Mouse (Mus musculus) forebrain, embryonic 10.5 days (tissue): ENCODE measurements at regions not wholly inside any gene's neighbourhood (a gene's known extent, or its start where the extent isn't known, plus 50 kb on each side); places are given as distances from the start of the nearest gene placed in this dataset.

Source experiments
- DNase-seq: peaks from one replicate; pipeline ENCODE4 v3.0.0-alpha.2; 2017; ENCODE audit warnings: low spot score; ENCODE audit errors: extremely low spot score
- H3K27ac ChIP-seq: fragments of 300-500 bp; sonication (generic); 2 replicates; pipeline ENCODE4 v1.5.1; 2016; ENCODE audit warnings: mild to moderate bottlenecking
- H3K27me3 ChIP-seq: fragments of 300-500 bp; sonication (generic); 2 replicates; pipeline ENCODE4 v1.6.1; 2016; ENCODE audit warnings: mild to moderate bottlenecking; ENCODE audit not compliant: poor library complexity, severe bottlenecking
- H3K36me3 ChIP-seq: fragments of 300-500 bp; sonication (generic); replicated peaks from 2 replicates; pipeline ENCODE4 v1.6.1; 2016; ENCODE audit warnings: mild to moderate bottlenecking, moderate library complexity
- H3K4me1 ChIP-seq: fragments of 300-500 bp; sonication (generic); 2 replicates; pipeline ENCODE4 v1.6.1; 2016
- H3K4me3 ChIP-seq: fragments of 300-500 bp; sonication (generic); 2 replicates; pipeline ENCODE4 v1.5.1; 2016; ENCODE audit warnings: mild to moderate bottlenecking, moderate library complexity
- H3K9me3 ChIP-seq: fragments of 300-500 bp; sonication (generic); 2 replicates; pipeline ENCODE4 v1.6.1; 2016; ENCODE audit warnings: mild to moderate bottlenecking, moderate library complexity
- WGBS: fragments of 180-500 bp; shearing (Covaris S2); methylation state at CpG from one replicate; pipeline ENCODE4 v1.1.7; 2016; 5-methylcytosine and 5-hydroxymethylcytosine counted together

DNA sequence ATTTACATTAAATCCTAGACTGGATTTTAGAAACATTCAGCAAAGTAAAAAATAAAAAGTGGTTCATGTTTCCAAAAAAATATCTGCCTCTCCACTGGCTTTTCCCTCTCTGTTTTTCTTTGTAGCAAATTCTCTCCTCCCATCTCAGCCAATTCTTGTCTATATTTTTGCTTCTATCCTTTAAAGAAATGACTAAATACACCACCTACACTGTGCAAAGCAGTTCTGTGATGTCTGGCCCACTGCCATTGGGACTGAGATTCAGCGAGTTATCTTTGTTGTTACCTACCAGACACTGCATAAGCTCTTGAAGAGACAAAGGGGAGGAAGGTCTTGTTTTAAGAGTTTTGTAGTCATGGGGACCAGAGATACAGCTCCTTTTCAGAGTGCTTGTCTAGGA is 835.8 kb upstream of the Klhl29 start:
- Histone ChIP-seq H3K27ac (no peak overlapping the region), H3K4me3 (no peak overlapping the region), H3K4me1 (no peaks in the 10 kb centered on the region), H3K27me3 (no peaks in the 10 kb centered on the region), H3K9me3 (no peaks in the 10 kb centered on the region), H3K36me3 (no peaks in the 10 kb centered on the region)
- WGBS, result 78% methylated on average over 1 of the region's 1 CpGs
- DNase-seq, result no peak

DNA sequence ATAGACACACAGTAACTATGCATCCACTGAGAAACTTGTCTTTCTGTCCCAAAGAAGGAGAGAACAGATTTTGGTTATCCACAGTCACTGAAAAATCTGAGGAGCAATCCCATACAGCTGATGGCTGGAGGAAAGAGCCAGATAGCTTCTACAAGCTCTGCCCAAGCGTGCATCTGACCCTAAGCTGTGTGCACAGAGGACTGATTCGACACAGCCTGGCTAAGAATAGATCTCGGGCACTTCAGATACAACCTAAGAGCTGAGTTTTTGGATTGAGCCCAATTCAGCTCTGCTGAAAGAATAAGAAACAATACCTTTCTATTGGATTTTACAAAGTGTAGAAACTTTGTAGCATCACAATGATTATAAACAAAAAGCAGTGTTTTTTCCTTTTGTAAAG is 813.8 kb upstream of the Klhl29 start:
- H3K4me1 ChIP-seq, result no peaks in the 10 kb centered on the region
- H3K27ac ChIP-seq, result no peak overlapping the region
- no peaks in the 10 kb centered on the region for H3K36me3 ChIP-seq
- 83% methylated on average over 3 of the region's 3 CpGs for WGBS
- no peak for DNase-seq
- no peaks in the 10 kb centered on the region for H3K9me3 ChIP-seq
- no peak overlapping the region for H3K4me3 ChIP-seq
- H3K27me3 ChIP-seq, result no peaks in the 10 kb centered on the region

- no peak overlapping the region for H3K27ac ChIP-seq
- no peak for DNase-seq
Measured at GRCm38 (mm10) chr12:6168795-6169194, 793.3 kb upstream of the Klhl29 start.

DNA sequence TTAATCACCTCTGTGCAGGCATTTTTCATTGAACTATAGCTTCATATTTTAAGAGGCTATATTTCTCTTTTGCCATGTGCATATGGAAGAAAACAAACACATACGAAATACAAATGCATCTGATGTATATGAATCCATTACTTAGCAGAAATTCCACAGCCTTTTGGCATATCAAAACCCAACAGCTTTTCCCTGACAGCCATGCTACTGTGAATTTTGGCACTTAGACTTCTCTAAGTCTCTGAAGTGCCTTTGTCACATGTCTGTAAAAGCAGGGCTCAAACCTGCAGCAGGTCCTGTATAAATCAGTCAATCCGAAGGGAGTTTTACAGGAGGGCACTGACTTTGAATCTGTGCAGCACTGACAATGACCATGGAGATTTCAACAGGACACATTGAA is 778.8 kb upstream of the Klhl29 start:
- DNase-seq, result no peak
- no peak overlapping the region for H3K27ac ChIP-seq
- no peak overlapping the region for H3K4me3 ChIP-seq
- H3K4me1 ChIP-seq, result no peaks in the 10 kb centered on the region
- H3K36me3 ChIP-seq, result no peaks in the 10 kb centered on the region
- 84% methylated on average over 2 of the region's 2 CpGs for WGBS
- H3K9me3 ChIP-seq, result no peaks in the 10 kb centered on the region
- no peaks in the 10 kb centered on the region for H3K27me3 ChIP-seq

More at GRCm38 (mm10) chr12:6168795-6169194, 793.3 kb upstream of the Klhl29 start:
- H3K36me3 ChIP-seq, result no peaks in the 10 kb centered on the region
- H3K9me3 ChIP-seq, result no peaks in the 10 kb centered on the region
- no peak overlapping the region for H3K4me3 ChIP-seq
- no peaks in the 10 kb centered on the region for H3K27me3 ChIP-seq
- H3K4me1 ChIP-seq, result no peaks in the 10 kb centered on the region

GRCm38 (mm10) chr12:6151476-6151875 is 776.0 kb upstream of the Klhl29 start:
- H3K9me3 ChIP-seq, result no peaks in the 10 kb centered on the region
- DNase-seq, result no peak
- H3K4me1 ChIP-seq, result no peaks in the 10 kb centered on the region
- WGBS, result 92% methylated on average over 3 of the region's 3 CpGs
- no peaks in the 10 kb centered on the region for H3K36me3 ChIP-seq
- H3K27ac ChIP-seq, result no peak overlapping the region
- no peaks in the 10 kb centered on the region for H3K27me3 ChIP-seq
- no peak overlapping the region for H3K4me3 ChIP-seq

DNA sequence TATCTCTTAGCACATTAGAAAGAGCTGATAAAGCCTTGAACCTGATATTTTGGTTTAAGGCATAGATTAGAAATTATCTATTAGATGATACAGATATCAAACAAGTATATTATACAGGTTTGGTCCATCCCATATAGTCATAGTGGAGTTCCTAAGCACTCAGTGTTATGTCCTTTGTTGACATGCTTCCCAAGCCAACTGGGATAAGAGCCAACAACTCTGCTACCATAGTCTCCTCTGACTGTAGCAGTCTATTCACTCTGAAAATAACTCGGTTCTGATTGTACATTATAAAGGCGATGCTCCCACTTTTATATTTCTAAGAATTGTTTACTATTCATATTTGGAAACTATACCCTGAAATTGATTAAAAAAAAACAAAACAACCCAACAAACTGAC is 757.0 kb upstream of the Klhl29 start:
- H3K27me3 ChIP-seq, result no peaks in the 10 kb centered on the region
- no peaks in the 10 kb centered on the region for H3K36me3 ChIP-seq
- no peak overlapping the region for H3K27ac ChIP-seq
- no peaks in the 10 kb centered on the region for H3K9me3 ChIP-seq
- WGBS, result 86% methylated on average over 2 of the region's 2 CpGs
- H3K4me1 ChIP-seq, result no peaks in the 10 kb centered on the region
- no peak for DNase-seq
- no peak overlapping the region for H3K4me3 ChIP-seq

DNA sequence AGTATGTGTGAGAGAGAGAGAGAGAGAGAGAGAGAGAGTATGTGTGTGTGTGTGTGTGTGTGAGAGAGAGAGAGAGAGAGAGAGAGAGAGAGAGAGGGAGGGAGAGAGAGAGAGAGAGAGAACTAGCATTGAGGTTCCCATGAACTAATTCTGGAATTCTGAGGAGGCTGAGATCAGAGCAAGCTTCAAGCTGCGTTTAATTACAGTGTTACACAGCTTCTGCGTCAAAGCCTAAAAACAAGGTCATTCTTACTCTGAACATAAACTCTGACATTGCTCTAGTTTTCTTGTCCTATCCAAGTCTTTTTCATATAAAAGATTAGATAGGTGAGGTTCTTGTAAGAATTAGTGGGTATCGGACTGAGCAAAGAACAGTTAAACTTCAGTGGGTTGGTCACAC is 744.1 kb upstream of the Klhl29 start:
- H3K27me3 ChIP-seq, result no peaks in the 10 kb centered on the region
- H3K4me1 ChIP-seq, result no peaks in the 10 kb centered on the region
- H3K27ac ChIP-seq, result no peak overlapping the region
- H3K4me3 ChIP-seq, result no peak overlapping the region
- H3K36me3 ChIP-seq, result no peaks in the 10 kb centered on the region
- no peak for DNase-seq
- 83% methylated on average over 3 of the region's 3 CpGs for WGBS
- no peaks in the 10 kb centered on the region for H3K9me3 ChIP-seq

GRCm38 (mm10) chr12:6115254-6115653 is 739.8 kb upstream of the Klhl29 start:
- Histone ChIP-seq H3K36me3 (no peaks in the 10 kb centered on the region), H3K4me3 (no peak overlapping the region), H3K27me3 (no peaks in the 10 kb centered on the region), H3K27ac (no peak overlapping the region), H3K9me3 (no peaks in the 10 kb centered on the region), H3K4me1 (no peaks in the 10 kb centered on the region)
- no peak for DNase-seq
- 83% methylated on average over 1 of the region's 1 CpGs for WGBS

- H3K36me3 ChIP-seq, result no peaks in the 10 kb centered on the region
Measured at GRCm38 (mm10) chr12:6097295-6097694, 721.8 kb upstream of the Klhl29 start.

DNA sequence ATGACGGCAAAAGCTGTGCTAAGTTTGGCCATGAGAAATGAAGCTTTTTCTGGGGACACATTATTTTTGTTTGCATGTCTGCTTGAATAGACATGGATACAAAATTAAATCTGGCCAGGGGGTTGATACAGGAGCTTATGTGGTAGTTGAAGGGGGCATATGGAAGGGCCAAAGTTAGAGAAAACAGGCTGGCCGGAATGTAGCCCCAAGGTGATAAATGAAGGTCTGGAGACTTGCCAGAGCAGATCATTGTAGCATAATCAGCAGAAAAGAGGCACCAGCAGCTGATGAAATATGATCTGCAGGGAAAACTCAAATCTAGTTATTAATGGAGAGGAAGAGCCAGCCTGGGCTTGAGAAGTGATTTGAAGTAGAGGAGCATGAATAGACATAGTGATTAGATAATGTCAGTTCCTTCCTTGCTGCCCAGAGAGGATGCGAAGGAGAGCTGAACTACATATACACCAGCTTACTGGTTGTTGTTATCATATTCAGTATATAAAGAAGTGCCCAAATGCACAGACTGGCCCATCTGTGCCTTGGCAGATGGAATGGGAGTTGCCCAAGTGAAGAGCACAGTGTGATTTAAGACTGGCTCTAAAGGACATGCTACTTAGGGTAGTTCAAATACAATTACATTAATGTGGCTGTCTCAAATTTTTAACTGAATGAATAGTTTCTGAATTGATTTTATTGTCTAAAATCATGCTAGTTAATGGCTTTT is 712.3 kb upstream of the Klhl29 start:
- DNase-seq, result no peak
- Histone ChIP-seq H3K9me3 (no peaks in the 10 kb centered on the region), H3K4me3 (no peak overlapping the region), H3K36me3 (no peaks in the 10 kb centered on the region), H3K27me3 (no peaks in the 10 kb centered on the region), H3K4me1 (no peaks in the 10 kb centered on the region), H3K27ac (no peak overlapping the region)
- 78% methylated on average over 3 of the region's 3 CpGs for WGBS

More at GRCm38 (mm10) chr12:6097295-6097694, 721.8 kb upstream of the Klhl29 start:
- Histone ChIP-seq H3K4me3 (no peak overlapping the region), H3K4me1 (no peaks in the 10 kb centered on the region), H3K27me3 (no peaks in the 10 kb centered on the region), H3K27ac (no peak overlapping the region), H3K9me3 (no peaks in the 10 kb centered on the region)
- WGBS, result 83% methylated on average over 1 of the region's 1 CpGs
- DNase-seq, result no peak

DNA sequence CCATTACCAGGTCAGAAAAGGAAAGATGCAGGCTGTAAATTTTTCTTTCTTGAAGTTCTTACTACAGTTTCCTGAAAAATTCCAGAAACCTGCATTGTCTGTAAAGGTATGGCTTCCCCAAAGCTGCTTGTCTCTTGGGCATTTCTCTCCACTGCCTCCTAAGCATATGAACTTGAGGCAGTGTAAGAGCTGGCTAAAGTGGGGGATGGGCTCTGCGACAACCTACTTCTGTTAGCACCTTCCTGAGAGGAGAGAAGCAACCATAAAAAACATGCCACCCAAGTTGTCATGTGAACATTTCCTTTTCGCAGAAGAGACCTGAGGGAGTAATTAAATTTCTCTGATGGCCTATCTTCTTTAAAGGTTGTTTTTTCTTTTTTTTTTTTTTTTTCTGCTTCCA is 711.6 kb upstream of the Klhl29 start:
- H3K27me3 ChIP-seq, result no peaks in the 10 kb centered on the region
- no peak overlapping the region for H3K4me3 ChIP-seq
- no peaks in the 10 kb centered on the region for H3K36me3 ChIP-seq
- no peak for DNase-seq
- no peaks in the 10 kb centered on the region for H3K4me1 ChIP-seq
- H3K27ac ChIP-seq, result no peak overlapping the region
- H3K9me3 ChIP-seq, result no peaks in the 10 kb centered on the region
- WGBS, result 64% methylated on average over 2 of the region's 2 CpGs

- H3K27ac ChIP-seq, result no peak overlapping the region
- 69% methylated on average over 9 of the region's 9 CpGs for WGBS
Measured at GRCm38 (mm10) chr12:6046866-6047689, 671.6 kb upstream of the Klhl29 start.

GRCm38 (mm10) chr12:6046110-6046509 is 670.6 kb upstream of the Klhl29 start:
- no peak overlapping the region for H3K4me3 ChIP-seq
- 0 out of 2 replicates have a peak, but pooled peaks cover 4% of the 10 kb centered on the region for H3K4me1 ChIP-seq
- H3K9me3 ChIP-seq, result no peaks in the 10 kb centered on the region
- DNase-seq, result no peak
- H3K27ac ChIP-seq, result no peak overlapping the region
- no peaks in the 10 kb centered on the region for H3K27me3 ChIP-seq
- 98% methylated on average over 2 of the region's 2 CpGs for WGBS
- no peaks in the 10 kb centered on the region for H3K36me3 ChIP-seq

More at GRCm38 (mm10) chr12:6046866-6047689, 671.6 kb upstream of the Klhl29 start:
- Histone ChIP-seq H3K9me3 (no peaks in the 10 kb centered on the region), H3K27me3 (no peaks in the 10 kb centered on the region), H3K36me3 (no peaks in the 10 kb centered on the region), H3K4me1 (0 out of 2 replicates have a peak, but pooled peaks cover 4% of the 10 kb centered on the region), H3K4me3 (no peak overlapping the region)
- no peak for DNase-seq
